Comparison of ENCODE assay signal across 8 mouse cellular contexts in genomic region chr5:110466531-110467424, GRCm38 (mm10). TPM values are rescaled to one million over a fixed set of nuclear protein-coding genes. Genes with fewer than 3 reads are reported as not detected.
A peak's percentile ranks its signal among the peaks of the same experiment; 100 is the strongest.
DNase-seq lines count a peak whose midpoint lies in the region; ATAC-seq and TF ChIP-seq lines count a peak whose summit lies in the region.

No protein-coding gene starts in this region.

- no peaks in the 10 kb centered on the region for H3K36me3 ChIP-seq in testis, adult 2 months (ENCODE audit: control insufficient read depth, insufficient read depth, low read length)
- H3K36me3 ChIP-seq in hindbrain, embryonic 13.5 days, result no peaks in the 10 kb centered on the region

- 28% methylated on average over 11 of the region's 11 CpGs for WGBS in cerebellum, adult 2 months
- 37% methylated on average over 11 of the region's 11 CpGs for WGBS in hindbrain, embryonic 13.5 days

- DNase-seq in testis, postnatal 10 days (ENCODE audit: low spot score), result no peak
- peak; percentile 40 to 65 for DNase-seq in cerebellum, adult 2 months
- peak; percentile 47 for DNase-seq in testis, postnatal 14 days (ENCODE audit: low spot score)
- DNase-seq in embryo, embryonic 10.5 days (ENCODE audit: low spot score), result no peak
- no peak for DNase-seq in lung, postnatal 25 days (ENCODE audit: low spot score)
- no peak for DNase-seq in left cerebral cortex, adult 8-10 months (ENCODE audit: low spot score in 2 of 2)

- H3K9ac ChIP-seq in hindbrain, embryonic 13.5 days, result no peak overlapping the region

- no peaks in the 10 kb centered on the region for H3K9me3 ChIP-seq in hindbrain, embryonic 13.5 days

- H3K4me1 ChIP-seq in testis, adult 2 months (ENCODE audit: control insufficient read depth, insufficient read depth, low read length), result peaks cover under 1% of the 10 kb centered on the region; the same call in 1 of the 2 replicates
- H3K4me1 ChIP-seq in cerebellum, adult 2 months (ENCODE audit: control insufficient read depth, insufficient read depth, low read length), result peaks cover 9% of the 10 kb centered on the region; the same call in 1 of the 2 replicates
- H3K4me1 ChIP-seq in hindbrain, embryonic 13.5 days (replicated peaks), result peaks cover 15% of the 10 kb centered on the region

- peak overlapping the region; percentile 62 for H3K27ac ChIP-seq in testis, adult 2 months (ENCODE audit: control insufficient read depth, insufficient read depth, low read depth, low read length)
- H3K27ac ChIP-seq in cerebellum, adult 2 months (ENCODE audit: insufficient read depth, low read length), result no peak overlapping the region
- H3K27ac ChIP-seq in hindbrain, embryonic 13.5 days, result peak overlapping the region; percentile 58; the same call in 1 of the 2 replicates

- no peak for TF ChIP-seq POLR2A in testis, adult 2 months (IDR thresholded peaks at IDR 0.05; ENCODE audit: control insufficient read depth, low read depth, low read length)
- TF ChIP-seq POLR2A in cerebellum, adult 2 months (IDR thresholded peaks at IDR 0.05; ENCODE audit: borderline replicate concordance, insufficient read depth, low read length), result no peak

- TF ChIP-seq CTCF in testis, adult 2 months (IDR thresholded peaks at IDR 0.05; ENCODE audit: control insufficient read depth, insufficient read depth, insufficient replicate concordance, low read depth, low read length), result no peak
- no peak for TF ChIP-seq CTCF in cerebellum, adult 2 months (IDR thresholded peaks at IDR 0.05; ENCODE audit: borderline replicate concordance, insufficient read depth, low read depth, low read length)

- no peak overlapping the region for H3K4me2 ChIP-seq in hindbrain, embryonic 13.5 days

- ATAC-seq in hindbrain, embryonic 13.5 days (ENCODE audit: low FRiP score), result peak; percentile 66

- no peak overlapping the region for H3K4me3 ChIP-seq in testis, adult 2 months (ENCODE audit: control insufficient read depth, low read depth, low read length)
- H3K4me3 ChIP-seq in cerebellum, adult 2 months (replicated peaks; ENCODE audit: insufficient read depth, low read depth, low read length), result no peak overlapping the region
- no peak overlapping the region for H3K4me3 ChIP-seq in hindbrain, embryonic 13.5 days

- no peaks in the 10 kb centered on the region for H3K27me3 ChIP-seq in testis, adult 2 months (ENCODE audit: control insufficient read depth, insufficient read depth, low read length)
- H3K27me3 ChIP-seq in cerebellum, adult 2 months (ENCODE audit: control insufficient read depth, insufficient read depth, low read length), result no peaks in the 10 kb centered on the region
- 0 out of 2 replicates have a peak, but pooled peaks cover under 1% of the 10 kb centered on the region for H3K27me3 ChIP-seq in hindbrain, embryonic 13.5 days

RNA-seq across cellular contexts. Expression of gene Fbrsl1, which starts 18.5 kb away (rescaled TPM):
- 30.6 and 31.2 TPM in 2 replicates for polyA plus RNA-seq in testis, adult 2 months (2012; rRNA removed)
- polyA plus RNA-seq in cerebellum, adult 2 months (2012; rRNA removed), result 65.4 and 72.7 TPM in 2 replicates
- polyA plus RNA-seq in hindbrain, embryonic 13.5 days (2015; fragmentation: Nextera tagmentation; extraction: Ambion mirVana), result 18.7 and 20.7 TPM in 2 replicates
- 10 to 100 TPM; 60.3 to 72.8 (median 66.9) TPM for total RNA-seq in left cerebral cortex, adult 8-10 months (2022)

Comparison
In these comparisons a context has a peak if more than half of its experiments do, and no peak if none do; other contexts are left out.
1. DNase-seq: peak in cerebellum, adult 2 months (2 of 2) and testis, postnatal 14 days (single experiment); none in testis, postnatal 10 days (single experiment), embryo, embryonic 10.5 days (single experiment), lung, postnatal 25 days (single experiment) and left cerebral cortex, adult 8-10 months (0 of 2).